Mouse (Mus musculus): ENCODE measurements around the gene Mx1. TPM values are rescaled to one million over a fixed set of nuclear protein-coding genes. Genes with fewer than 3 reads are reported as not detected.

The Mx1 gene
- total and polyA plus RNA-seq, 3 experiments, result 0.27 to 0.42 TPM; not detected in 1

- peak; percentile 77 for TF ChIP-seq HCFC1 (IDR thresholded peaks at IDR 0.05; ENCODE audit: low read depth, low read length)
- TF ChIP-seq TAL1 (IDR thresholded peaks at IDR 0.05; ENCODE audit: low read length), result no peak
- peak; percentile 94 for TF ChIP-seq ELF1 (IDR thresholded peaks at IDR 0.05; ENCODE audit: low read depth, low read length)
- TF ChIP-seq ZMIZ1 (IDR thresholded peaks at IDR 0.05; ENCODE audit: low read depth, low read length), result peak; percentile 83; the same call in 1 of the 2 replicates
- peak; percentile 44 for TF ChIP-seq SMC3 (IDR thresholded peaks at IDR 0.05; ENCODE audit: low read depth, low read length)
- TF ChIP-seq KAT2A (conservative IDR thresholded peaks at IDR 0.05; ENCODE audit: low read depth, low read length), result no peak; the same call in 1 of the 2 replicates
- TF ChIP-seq MAZ (IDR thresholded peaks at IDR 0.05; ENCODE audit: low read depth, low read length), result 0 out of 2 replicates have a peak, but pooled peaks have one; percentile 51
- 0 out of 2 replicates have a peak, but pooled peaks have one; percentile 39 for TF ChIP-seq TBP (IDR thresholded peaks at IDR 0.05; ENCODE audit: low read depth, low read length)
- no peak; the same call in 1 of the 2 replicates for TF ChIP-seq RCOR1 (IDR thresholded peaks at IDR 0.05; ENCODE audit: low read depth, low read length)
- TF ChIP-seq GATA1 (IDR thresholded peaks at IDR 0.05; ENCODE audit: low read depth, low read length), result 0 out of 2 replicates have a peak, but pooled peaks have one; percentile 13
- TF ChIP-seq MAFK (IDR thresholded peaks at IDR 0.05; ENCODE audit: borderline replicate concordance, low read depth, low read length), result no peak
- TF ChIP-seq EP300 (IDR thresholded peaks at IDR 0.05; ENCODE audit: low read depth in 1 of 2, low read length in 2 of 2), result peak; percentile 19 to 35; a peak in 2 of 4 replicates
- peak; percentile 98 for TF ChIP-seq MXI1 (IDR thresholded peaks at IDR 0.05; ENCODE audit: low read depth, low read length)
- TF ChIP-seq BHLHE40 (IDR thresholded peaks at IDR 0.05; ENCODE audit: borderline replicate concordance, low read depth, low read length), result peak; percentile 75; the same call in 1 of the 2 replicates
- peak; percentile 30; the same call in 1 of the 2 replicates for TF ChIP-seq NRF1 (IDR thresholded peaks at IDR 0.05; ENCODE audit: insufficient read depth, low read depth, low read length, poor library complexity, severe bottlenecking)
- TF ChIP-seq MAX (IDR thresholded peaks at IDR 0.05; ENCODE audit: low read length), result peak; percentile 96
- TF ChIP-seq NELFE (IDR thresholded peaks at IDR 0.05; ENCODE audit: low read depth, low read length), result peak; percentile 88
- TF ChIP-seq MEF2A (IDR thresholded peaks at IDR 0.05; ENCODE audit: extremely low read depth, insufficient replicate concordance, low read depth, low read length, poor library complexity, severe bottlenecking), result no peak
- no peak for TF ChIP-seq JUND (IDR thresholded peaks at IDR 0.05; ENCODE audit: low read depth, low read length)
Measured at GRCm38 (mm10) chr16:97512347-97512751, 49.6 kb upstream of the Mx1 start (continued).

- Histone ChIP-seq H3K27me3 (ENCODE audit: control insufficient read depth in 1 of 2, insufficient read depth in 2 of 2, low read length in 2 of 2) (no peaks in the 10 kb centered on the region), H3K4me3 (ENCODE audit: control insufficient read depth in 1 of 2, insufficient read depth in 1 of 2, low read depth in 2 of 2, low read length in 2 of 2) (peak overlapping the region; percentile 86 to 94), H3K9me3 (replicated peaks; ENCODE audit: insufficient read depth, low read length) (no peaks in the 10 kb centered on the region), H3K27ac (ENCODE audit: control insufficient read depth, low read depth, low read length) (peak overlapping the region; percentile 67), H3K4me1 (ENCODE audit: control insufficient read depth in 1 of 2, insufficient read depth in 2 of 2, low read length in 2 of 2) (peaks cover 2 to 39% of the 10 kb centered on the region in 2 experiments; a peak in 3 of 4 replicates), H3K9ac (ENCODE audit: control insufficient read depth, low read depth, low read length, poor library complexity, severe bottlenecking) (peak overlapping the region; percentile 95), H3K36me3 (ENCODE audit: control insufficient read depth in 1 of 2, insufficient read depth in 2 of 2, low read length in 2 of 2) (peaks cover 0 to 27% of the 10 kb centered on the region in 2 experiments; a peak in 2 of 4 replicates), H3K79me2 (ENCODE audit: control insufficient read depth, insufficient read depth, low read length, poor library complexity) (peaks cover 19% of the 10 kb centered on the region)
- TF ChIP-seq POLR2AphosphoS5 (IDR thresholded peaks at IDR 0.05; ENCODE audit: borderline replicate concordance, low read depth, low read length), result no peak
- no peak for TF ChIP-seq NELFE (IDR thresholded peaks at IDR 0.05; ENCODE audit: low read depth, low read length)
- no peak for TF ChIP-seq MAFK (IDR thresholded peaks at IDR 0.05; ENCODE audit: borderline replicate concordance, low read depth, low read length)
- no peak for TF ChIP-seq E2F4 (IDR thresholded peaks at IDR 0.05; ENCODE audit: borderline replicate concordance, low read depth, low read length)
- TF ChIP-seq USF2 (IDR thresholded peaks at IDR 0.05; ENCODE audit: borderline replicate concordance in 1 of 2, insufficient read depth in 1 of 2, low read depth in 1 of 2, low read length in 2 of 2), result no peak
- no peak for TF ChIP-seq ELF1 (IDR thresholded peaks at IDR 0.05; ENCODE audit: low read depth, low read length)
- TF ChIP-seq ETS1 (IDR thresholded peaks at IDR 0.05; ENCODE audit: low read depth, low read length), result no peak
- TF ChIP-seq ZKSCAN1 (IDR thresholded peaks at IDR 0.05; ENCODE audit: low read depth, low read length), result no peak
- no peak for TF ChIP-seq RCOR1 (IDR thresholded peaks at IDR 0.05; ENCODE audit: low read depth, low read length)
- TF ChIP-seq KAT2A (conservative IDR thresholded peaks at IDR 0.05; ENCODE audit: low read depth, low read length), result no peak
- TF ChIP-seq TAL1 (IDR thresholded peaks at IDR 0.05; ENCODE audit: low read length), result no peak
- no peak for TF ChIP-seq POLR2A (IDR thresholded peaks at IDR 0.05; ENCODE audit: control insufficient read depth in 1 of 2, insufficient read depth in 1 of 2, low read depth in 1 of 2, low read length in 2 of 2, poor library complexity in 1 of 2)
- no peak for TF ChIP-seq GABPA (IDR thresholded peaks at IDR 0.05; ENCODE audit: low read depth, low read length)
- TF ChIP-seq HCFC1 (IDR thresholded peaks at IDR 0.05; ENCODE audit: low read depth, low read length), result no peak
- no peak for TF ChIP-seq TCF12 (IDR thresholded peaks at IDR 0.05; ENCODE audit: low read depth, low read length)
- no peak for DNase-seq (ENCODE audit: low read depth, low spot score)
Measured at GRCm38 (mm10) chr16:97511495-97511894, 48.8 kb upstream of the Mx1 start.
